Mouse (Mus musculus) right cerebral cortex, adult 18-20 months (tissue): ENCODE data around the gene Kcne3.

ENCODE experiments used
- DNase-seq: peaks from one replicate; pipeline ENCODE4 v3.0.0; 2022; ENCODE audit warnings: mixed read lengths

The Kcne3 gene

GRCm38 (mm10) chr7:100182388-100182787 lies 6.1 kb downstream of the Kcne3 start:
- no peak for DNase-seq

DNA sequence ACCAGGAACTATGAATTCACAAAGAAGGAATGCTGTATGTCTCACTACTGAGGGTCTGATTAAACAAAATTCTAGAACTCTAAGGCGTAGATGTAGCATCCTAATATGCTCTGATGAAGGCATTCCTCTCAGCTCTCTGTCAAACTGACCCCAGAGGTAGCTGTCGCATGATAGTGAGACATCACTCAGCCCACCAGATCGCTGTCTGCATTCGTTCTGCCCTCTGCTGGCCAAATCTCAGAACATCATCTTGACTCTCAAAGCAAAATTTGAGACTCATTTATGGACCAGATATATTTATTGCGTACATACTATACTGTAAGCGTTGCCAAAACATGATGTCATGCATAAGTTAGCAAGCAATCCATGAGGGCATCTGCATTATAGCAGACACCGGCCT lies 11.3 kb downstream of the Kcne3 start:
- DNase-seq: peak; percentile 13

DNA sequence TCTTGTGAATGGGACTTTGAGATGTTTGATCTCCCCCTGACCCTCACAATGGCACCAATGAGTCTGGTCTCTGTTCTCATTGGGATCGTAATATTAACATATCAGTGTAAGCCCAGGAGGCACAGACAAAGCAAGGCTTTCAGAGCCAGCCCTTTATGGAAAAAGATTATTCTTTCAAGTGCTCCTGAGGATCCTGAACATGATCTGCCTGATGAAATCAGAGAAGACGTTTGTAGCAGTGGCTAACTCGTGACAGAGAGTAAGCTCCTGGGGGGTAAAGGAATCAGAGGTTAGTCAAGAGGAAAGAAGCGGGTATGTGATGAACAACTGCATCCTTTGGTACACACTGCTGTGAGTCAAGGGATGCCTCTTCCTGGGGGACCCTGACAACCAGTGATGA lies 13.9 kb downstream of the Kcne3 start:
- no peak for DNase-seq

DNA sequence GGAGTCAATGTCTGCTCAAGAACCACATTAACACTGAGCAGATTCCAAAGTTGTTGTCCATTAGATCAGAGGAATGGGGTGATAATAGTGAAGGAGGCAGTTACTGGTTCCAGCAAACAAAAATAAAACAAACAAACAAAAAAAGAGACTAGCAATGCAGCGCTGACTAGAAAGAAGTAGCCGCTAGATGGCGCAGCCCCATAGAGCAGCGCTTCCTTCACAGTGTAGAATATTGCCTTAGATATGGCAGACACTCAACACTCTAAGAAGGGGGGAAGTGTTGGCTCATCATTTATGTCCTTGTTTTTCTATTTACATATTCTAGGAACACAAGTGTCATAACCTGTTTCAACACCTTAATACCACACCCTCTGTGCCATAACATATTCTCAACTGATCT lies 14.5 kb downstream of the Kcne3 start:
- peak; percentile 35 for DNase-seq

- DNase-seq: no peak
These were observed 24.9 kb downstream of the Kcne3 start for GRCm38 (mm10) chr7:100201191-100201590.

DNA sequence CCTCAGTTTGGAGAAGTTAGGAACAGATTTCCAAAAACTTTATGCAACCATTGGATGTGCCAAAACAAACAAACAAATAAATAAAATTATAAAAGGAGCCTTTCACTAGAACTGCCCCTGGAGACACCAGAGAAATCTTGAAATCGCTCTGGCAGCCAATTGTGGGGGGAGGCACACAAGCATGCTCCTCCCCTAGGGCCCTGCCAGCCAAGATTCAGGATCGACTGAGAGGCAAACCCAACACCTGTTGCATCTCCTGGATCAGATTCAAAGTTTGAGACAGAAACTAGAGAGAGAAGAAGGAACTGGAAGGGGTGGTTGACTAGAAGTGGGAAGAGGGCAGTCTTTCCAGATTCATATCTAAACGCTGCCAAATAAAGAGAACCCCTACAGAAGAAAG lies 27.3 kb downstream of the Kcne3 start:
- DNase-seq: no peak

GRCm38 (mm10) chr7:100204871-100205270 lies 28.6 kb downstream of the Kcne3 start:
- no peak for DNase-seq

DNA sequence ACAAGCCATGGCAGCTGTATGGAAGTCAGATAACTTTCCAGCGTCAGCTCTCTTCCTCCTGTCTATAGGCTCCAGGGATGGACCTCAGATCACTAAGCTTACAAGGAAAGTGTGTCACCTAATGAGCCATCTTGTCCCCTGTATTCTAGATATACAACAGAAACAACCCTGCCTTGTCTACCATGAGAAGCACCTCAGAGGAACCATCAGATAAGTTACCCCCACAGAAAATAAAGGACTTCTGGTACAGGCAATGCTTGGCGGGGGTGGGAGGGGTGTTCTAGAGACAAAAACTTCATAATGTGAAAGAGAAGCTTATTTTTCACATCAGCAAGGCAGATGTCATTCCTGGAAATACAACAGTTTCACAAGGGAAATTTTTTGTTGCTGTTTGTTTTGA lies 29.8 kb downstream of the Kcne3 start:
- no peak for DNase-seq

- DNase-seq: no peak
These were observed 31.6 kb downstream of the Kcne3 start for GRCm38 (mm10) chr7:100207886-100208285.

- DNase-seq: peak; percentile 30
These were observed 38.0 kb downstream of the Kcne3 start for GRCm38 (mm10) chr7:100214310-100214709.

GRCm38 (mm10) chr7:100215116-100215732 lies 38.9 kb downstream of the Kcne3 start:
- no peak for DNase-seq

GRCm38 (mm10) chr7:100215976-100216375 lies 39.7 kb downstream of the Kcne3 start:
- DNase-seq: no peak

DNA sequence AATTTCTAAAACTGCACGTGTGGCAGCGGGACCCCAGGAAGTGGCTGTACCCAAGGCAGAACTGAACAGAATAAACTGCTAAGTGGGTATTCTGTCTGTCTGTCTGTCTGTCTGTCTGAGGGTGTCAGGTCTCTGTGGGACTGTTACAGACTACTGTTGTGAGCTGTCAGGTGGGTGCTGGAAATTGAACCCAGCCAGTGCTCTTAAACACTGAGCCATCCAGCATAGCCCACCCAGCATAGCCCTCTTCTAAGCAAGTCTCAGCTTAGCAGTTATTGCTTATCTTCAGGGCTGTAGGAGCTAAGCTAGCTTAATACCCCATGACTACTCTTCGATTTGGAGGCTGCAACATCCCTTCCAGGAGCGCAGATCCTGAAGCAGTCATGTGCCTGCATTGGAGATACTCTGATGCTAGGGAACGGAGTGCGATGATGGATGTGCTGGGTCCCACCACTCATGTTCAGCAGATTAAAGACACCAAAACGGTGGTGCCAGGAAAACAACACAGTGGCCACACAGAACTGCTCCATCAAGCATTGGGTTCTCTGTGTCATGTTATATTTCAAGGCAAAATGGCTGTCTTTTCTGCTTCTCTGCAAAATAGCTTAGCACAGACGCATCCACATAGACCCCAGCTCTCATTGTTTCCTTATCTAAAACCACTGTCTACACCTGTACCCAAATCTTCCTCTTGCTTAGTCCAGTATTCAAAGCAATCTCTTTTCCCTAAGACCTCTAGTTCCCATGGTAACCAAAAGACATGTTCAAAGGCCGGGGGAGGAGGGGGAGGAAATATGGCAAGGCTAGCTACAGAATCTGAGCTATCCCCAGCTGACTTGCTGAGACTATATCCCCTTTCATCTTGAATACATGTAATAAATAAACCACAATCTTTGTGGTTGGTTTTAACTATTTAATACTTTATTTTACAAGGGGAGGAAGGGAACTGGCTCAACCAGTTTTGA lies 40.6 kb downstream of the Kcne3 start:
- DNase-seq: peak; percentile 46

DNA sequence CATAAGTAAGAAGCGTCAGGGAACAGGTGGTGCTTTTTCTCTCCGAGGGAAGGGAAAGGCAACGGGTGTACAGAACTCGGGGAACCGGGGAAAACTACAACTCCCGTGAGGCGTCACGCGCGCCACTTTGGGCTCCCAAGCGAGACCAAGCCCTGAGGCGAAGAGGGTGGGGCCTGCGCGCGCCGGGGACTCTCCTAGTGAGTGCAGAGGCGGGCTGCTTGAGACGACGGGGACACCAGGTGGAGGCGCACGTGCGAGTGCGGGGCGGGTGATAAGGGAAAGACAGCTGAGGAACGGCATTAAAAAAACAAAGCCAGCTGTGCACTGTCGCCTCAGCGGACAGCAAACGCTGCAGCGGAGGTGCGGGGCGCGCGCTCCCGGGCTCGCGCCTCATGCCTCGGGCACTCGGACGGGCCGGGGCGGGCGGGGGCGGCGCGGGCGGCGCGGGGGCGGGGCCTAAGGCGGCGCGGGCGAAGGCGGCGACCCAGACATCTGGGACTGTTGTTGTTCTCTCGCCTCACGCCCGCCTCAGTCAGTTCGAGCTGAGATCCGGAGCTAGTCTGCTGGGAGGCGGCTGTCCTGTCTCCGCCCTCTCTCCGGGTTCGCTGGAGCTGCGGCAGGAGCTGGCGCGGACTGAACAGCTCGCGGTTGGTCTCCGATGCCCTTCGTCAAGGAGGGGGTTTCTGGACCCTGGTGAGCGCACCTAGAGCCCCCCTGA lies 51.0 kb downstream of the Kcne3 start, which contains the start of gene Pgm2l1:
Pgm2l1 (plus strand) TSS at position 237 of the 718 bp plus-strand sequence.
- DNase-seq: peak; percentile 98

DNA sequence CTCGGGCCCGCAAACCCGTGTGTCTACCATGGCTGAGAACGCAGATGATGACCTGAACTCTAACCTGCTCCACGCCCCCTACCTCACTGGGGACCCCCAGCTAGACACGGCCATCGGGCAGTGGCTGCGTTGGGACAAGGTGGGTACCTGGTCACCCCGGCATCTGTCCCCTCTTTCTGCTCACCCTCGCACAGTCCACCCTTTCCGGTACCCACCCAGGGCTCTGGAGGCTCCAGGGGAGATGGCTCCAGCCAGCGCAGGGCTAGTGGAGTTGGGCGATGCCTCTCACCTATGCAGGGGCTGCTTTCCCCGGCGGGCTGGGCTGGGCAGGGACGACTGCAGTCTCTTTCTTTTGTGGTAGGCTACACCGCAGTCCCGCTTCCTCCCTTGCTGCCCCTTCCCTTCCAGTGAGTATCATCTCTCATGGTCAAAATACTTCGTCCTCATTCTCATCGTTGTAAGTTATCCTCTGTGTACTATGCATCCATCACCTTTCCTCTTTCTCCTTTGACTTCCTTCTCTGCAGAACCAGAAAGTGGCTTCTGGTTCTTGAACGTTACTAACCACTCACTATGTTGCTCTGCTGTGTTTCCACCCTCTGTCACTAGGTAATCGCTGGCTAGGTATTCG lies 51.7 kb downstream of the Kcne3 start:
- peak; percentile 17 for DNase-seq

DNA sequence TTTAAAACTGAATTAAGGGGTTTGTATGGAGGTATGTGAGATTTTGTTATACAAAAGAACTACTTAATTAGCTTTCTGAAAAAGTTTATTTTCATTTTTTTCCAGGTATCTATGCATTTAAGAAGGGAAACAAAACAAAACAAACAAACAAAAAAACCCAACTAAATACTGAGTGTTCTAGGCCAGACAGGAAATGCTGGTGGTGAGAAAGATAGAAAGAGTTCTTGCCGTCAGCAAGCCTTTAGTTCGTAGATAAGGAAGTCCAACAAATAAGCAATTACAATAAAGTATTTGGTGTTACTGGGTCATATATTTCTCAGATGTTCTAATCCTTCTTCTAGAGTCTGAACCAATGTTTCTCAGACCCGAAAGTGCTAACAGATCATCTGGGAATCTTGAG lies 52.7 kb downstream of the Kcne3 start:
- DNase-seq: no peak

DNA sequence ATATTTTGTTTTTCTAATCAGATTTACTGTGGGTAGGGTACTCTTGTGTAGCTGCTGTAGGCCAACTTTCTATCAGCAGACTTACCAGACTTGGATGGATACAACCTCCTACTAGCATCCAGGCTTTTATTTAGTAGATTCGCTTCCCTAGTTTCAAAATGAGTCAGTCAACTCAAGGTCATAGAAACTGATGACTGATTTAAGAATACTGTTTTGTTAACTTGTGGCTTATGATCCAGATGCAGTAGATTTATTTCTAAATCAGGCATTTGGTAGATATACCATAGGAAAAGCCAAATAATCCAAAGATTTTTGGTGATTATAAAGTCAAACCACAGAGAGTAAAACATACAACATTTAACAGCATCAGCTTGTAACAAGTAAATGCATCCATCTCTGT lies 54.3 kb downstream of the Kcne3 start:
- no peak for DNase-seq

DNA sequence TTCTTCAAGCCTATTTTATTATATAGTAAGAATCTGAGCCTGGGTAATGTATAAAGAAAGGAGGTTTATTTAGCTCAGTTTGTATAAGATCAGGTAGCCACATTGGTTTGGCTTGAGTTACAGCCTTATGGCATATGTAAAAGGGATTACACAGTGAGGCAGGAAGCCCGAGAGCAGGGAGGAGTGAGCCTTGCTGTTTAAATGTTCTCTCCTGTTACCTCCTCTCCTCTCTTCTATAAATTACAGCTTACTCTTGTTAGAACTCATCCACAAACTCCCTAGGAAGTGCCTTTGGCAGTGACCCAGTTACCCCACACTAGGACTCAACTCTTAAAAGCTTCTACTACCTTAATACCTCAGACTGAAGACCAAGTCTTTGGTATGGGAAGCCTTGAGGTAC lies 55.4 kb downstream of the Kcne3 start:
- no peak for DNase-seq

GRCm38 (mm10) chr7:100233681-100234080 lies 57.4 kb downstream of the Kcne3 start:
- DNase-seq: no peak
